Mouse (Mus musculus) neutrophil, adult 5-6 weeks (primary cell): ENCODE measurements around the gene Klhl36. TPM values are rescaled to one million over a fixed set of nuclear protein-coding genes. Genes with fewer than 3 reads are reported as not detected.

Experiments
- ATAC-seq: fragments of 151-379, 151-347 bp; 2 replicates; pipeline ENCODE4 v1.8.0; 2017; ENCODE audit warnings: mild to moderate bottlenecking, moderate TSS enrichment; ENCODE audit not compliant: insufficient number of reproducible peaks, poor library complexity, low FRiP score, severe bottlenecking; ENCODE audit errors: extremely low read depth
- total RNA-seq: library from RNA; stranded (forward); fragments of 200-1000 nt; gene quantifications from 2 replicates; pipeline ENCODE4 v1.2.3, GENCODE M21; 2017

Gene Klhl36
- total RNA-seq, 1 experiment from 2014 or later, result 10.0 TPM

- no peak for ATAC-seq
Observed at GRCm38 (mm10) chr8:119862390-119862734, 296 bp downstream of the Klhl36 start.

GRCm38 (mm10) chr8:119862749-119863148, 683 bp downstream of the Klhl36 start:
- no peak for ATAC-seq

- ATAC-seq, result no peak
Observed at GRCm38 (mm10) chr8:119869616-119870015, 7.5 kb downstream of the Klhl36 start.

GRCm38 (mm10) chr8:119873181-119873580, 11.1 kb downstream of the Klhl36 start:
- no peak for ATAC-seq

GRCm38 (mm10) chr8:119881301-119881700, 19.2 kb downstream of the Klhl36 start:
- no peak for ATAC-seq

GRCm38 (mm10) chr8:119881917-119882316, 19.9 kb downstream of the Klhl36 start:
- no peak for ATAC-seq

- ATAC-seq, result no peak
Observed at GRCm38 (mm10) chr8:119883281-119883680, 21.2 kb downstream of the Klhl36 start.

- no peak for ATAC-seq
Observed at GRCm38 (mm10) chr8:119885612-119886011, 23.5 kb downstream of the Klhl36 start.

GRCm38 (mm10) chr8:119887130-119887529, 25.1 kb downstream of the Klhl36 start:
- 0 out of 2 replicates have a peak, but pooled peaks have one; percentile 36 for ATAC-seq

GRCm38 (mm10) chr8:119888012-119888411, 25.9 kb downstream of the Klhl36 start:
- ATAC-seq, result no peak

- no peak for ATAC-seq
Observed at GRCm38 (mm10) chr8:119897069-119897468, 35.0 kb downstream of the Klhl36 start.

GRCm38 (mm10) chr8:119897933-119898332, 35.9 kb downstream of the Klhl36 start:
- ATAC-seq, result no peak

- no peak for ATAC-seq
Observed at GRCm38 (mm10) chr8:119901349-119901748, 39.3 kb downstream of the Klhl36 start.

- ATAC-seq, result no peak
Observed at GRCm38 (mm10) chr8:119901952-119902351, 39.9 kb downstream of the Klhl36 start.

- ATAC-seq, result no peak
Observed at GRCm38 (mm10) chr8:119904323-119904911, 42.4 kb downstream of the Klhl36 start.

GRCm38 (mm10) chr8:119909944-119910546, 48.0 kb downstream of the Klhl36 start, which contains the start of gene Usp10:
Usp10 (plus strand) TSS chr8:119910360.
- no peak for ATAC-seq

GRCm38 (mm10) chr8:119910547-119911257, 48.6 kb downstream of the Klhl36 start, which contains the start of gene Gm20388:
Gm20388 (plus strand) TSS chr8:119910841.
- ATAC-seq, result peak; percentile 77

GRCm38 (mm10) chr8:119911258-119911962, 49.3 kb downstream of the Klhl36 start:
- no peak for ATAC-seq

GRCm38 (mm10) chr8:119912643-119913042, 50.6 kb downstream of the Klhl36 start:
- ATAC-seq, result no peak

- no peak for ATAC-seq
Observed at GRCm38 (mm10) chr8:119913181-119913580, 51.1 kb downstream of the Klhl36 start.
